Mouse (Mus musculus): Measurements from ENCODE around the gene Gm10762. TPM values are rescaled to one million over a fixed set of nuclear protein-coding genes. Genes with fewer than 3 reads are reported as not detected.
A peak's percentile ranks its signal among the peaks of the same experiment; 100 is the strongest.
"Not testable (repeated sequence)": the region's sequence is repeated elsewhere in the genome, so short reads cannot be mapped to it uniquely, and the experiment has no call there.

The Gm10762 gene
- 22.8 and 25.3 TPM in 2 replicates for polyA plus RNA-seq (2014; fragmentation: Nextera tagmentation; extraction: Ambion mirVana)

- WGBS = under 1% methylated on average over 65 of the region's 80 CpGs
- peak within 1 kb of the TSS; percentile 100 for H3K27ac ChIP-seq (ENCODE audit: low read depth, low read length)
- no peaks in the 10 kb centered on the region for H3K36me3 ChIP-seq (ENCODE audit: control insufficient read depth, insufficient read depth, low read length)
- peak within 1 kb of the TSS; percentile 100 for H3K9ac ChIP-seq (ENCODE audit: low read length)
- H3K9me3 ChIP-seq (ENCODE audit: control insufficient read depth, low read length) = no peaks in the 10 kb centered on the region
- no peaks in the 10 kb centered on the region for H3K27me3 ChIP-seq (ENCODE audit: control insufficient read depth, insufficient read depth, low read length)
- H3K4me1 ChIP-seq (replicated peaks; ENCODE audit: control insufficient read depth, insufficient read depth, low read length) = no peaks in the 10 kb centered on the region; the same call in 1 of the 2 replicates
- peak within 1 kb of the TSS; percentile 85 for H3K4me3 ChIP-seq (ENCODE audit: low read depth, low read length)
- peak within 1 kb of the TSS; percentile 61 for H3K4me2 ChIP-seq (ENCODE audit: low read depth, low read length, severe bottlenecking)
- peak; percentile 85 for ATAC-seq (replicated peaks; ENCODE audit: low FRiP score)
- DNase-seq (ENCODE audit: low spot score) = peak; percentile 91
These were observed at the start of gene Gm10762 for GRCm38 (mm10) chr2:128967661-128968441. Gene Gm10762 (minus strand): TSS chr2:128967725.

DNA sequence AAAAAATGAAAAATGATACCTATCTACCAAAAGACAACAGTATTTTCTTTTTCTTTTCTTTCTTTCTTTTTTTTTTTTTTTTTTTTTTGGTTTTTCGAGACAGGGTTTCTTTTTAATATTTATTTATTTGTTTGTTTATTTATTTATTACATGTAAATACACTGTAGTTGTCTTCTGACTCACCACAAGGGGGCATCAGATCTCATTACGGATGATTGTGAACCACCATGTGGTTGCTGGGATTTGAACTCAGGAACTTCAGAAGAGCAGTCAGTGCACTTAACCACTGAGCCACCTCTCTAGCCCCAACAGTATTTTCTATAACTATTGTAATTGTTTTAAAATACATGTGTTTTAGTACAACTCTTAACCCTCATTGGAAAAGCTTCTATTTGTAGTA lies 41.3 kb upstream of the Gm10762 start:
- WGBS = 78% methylated on average over 2 of the region's 2 CpGs
- H3K4me1 ChIP-seq (replicated peaks; ENCODE audit: control insufficient read depth, insufficient read depth, low read length); H3K36me3 ChIP-seq (ENCODE audit: control insufficient read depth, insufficient read depth, low read length); H3K9ac ChIP-seq (ENCODE audit: low read length); H3K27ac ChIP-seq (ENCODE audit: low read depth, low read length); H3K4me2 ChIP-seq (ENCODE audit: low read depth, low read length, severe bottlenecking); H3K27me3 ChIP-seq (ENCODE audit: control insufficient read depth, insufficient read depth, low read length); ATAC-seq (replicated peaks; ENCODE audit: low FRiP score); H3K4me3 ChIP-seq (ENCODE audit: low read depth, low read length); H3K9me3 ChIP-seq (ENCODE audit: control insufficient read depth, low read length); DNase-seq (ENCODE audit: low spot score): not testable (repeated sequence)

- 83% methylated on average over 4 of the region's 4 CpGs for whole genome bisulfite sequencing
- no peak for DNase-seq (ENCODE audit: low spot score)
- Histone ChIP-seq H3K4me1 (replicated peaks; ENCODE audit: control insufficient read depth, insufficient read depth, low read length) (no peaks in the 10 kb centered on the region), H3K36me3 (ENCODE audit: control insufficient read depth, insufficient read depth, low read length) (no peaks in the 10 kb centered on the region), H3K4me2 (ENCODE audit: low read depth, low read length, severe bottlenecking) (no peak overlapping the region), H3K9me3 (ENCODE audit: control insufficient read depth, low read length) (no peaks in the 10 kb centered on the region), H3K9ac (ENCODE audit: low read length) (no peak overlapping the region), H3K27ac (ENCODE audit: low read depth, low read length) (no peak overlapping the region), H3K27me3 (ENCODE audit: control insufficient read depth, insufficient read depth, low read length) (no peaks in the 10 kb centered on the region), H3K4me3 (ENCODE audit: low read depth, low read length) (no peak overlapping the region)
- no peak for ATAC-seq (replicated peaks; ENCODE audit: low FRiP score)
These were observed 38.7 kb upstream of the Gm10762 start for GRCm38 (mm10) chr2:129006194-129006749.

DNA sequence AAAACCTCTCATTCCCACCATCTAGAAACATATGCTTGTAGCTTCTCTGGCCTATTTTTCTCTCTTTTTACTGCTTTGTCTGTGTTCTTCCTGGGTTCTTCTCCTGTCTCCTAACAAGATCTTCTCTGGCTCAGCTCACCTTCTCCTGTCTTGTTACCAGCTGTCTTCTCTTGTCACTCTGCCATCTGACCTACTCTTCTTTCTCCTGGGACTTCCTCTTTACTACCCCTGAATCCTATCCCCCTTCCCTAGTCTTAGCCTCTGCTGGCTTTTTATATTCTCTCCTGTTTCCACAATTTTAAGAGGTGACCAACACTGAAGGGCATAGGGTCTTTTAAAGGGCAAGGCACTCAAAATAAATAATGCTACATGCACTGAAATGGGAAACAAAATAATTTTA lies 37.3 kb upstream of the Gm10762 start:
- H3K4me2 ChIP-seq (ENCODE audit: low read depth, low read length, severe bottlenecking) = no peak overlapping the region

DNA sequence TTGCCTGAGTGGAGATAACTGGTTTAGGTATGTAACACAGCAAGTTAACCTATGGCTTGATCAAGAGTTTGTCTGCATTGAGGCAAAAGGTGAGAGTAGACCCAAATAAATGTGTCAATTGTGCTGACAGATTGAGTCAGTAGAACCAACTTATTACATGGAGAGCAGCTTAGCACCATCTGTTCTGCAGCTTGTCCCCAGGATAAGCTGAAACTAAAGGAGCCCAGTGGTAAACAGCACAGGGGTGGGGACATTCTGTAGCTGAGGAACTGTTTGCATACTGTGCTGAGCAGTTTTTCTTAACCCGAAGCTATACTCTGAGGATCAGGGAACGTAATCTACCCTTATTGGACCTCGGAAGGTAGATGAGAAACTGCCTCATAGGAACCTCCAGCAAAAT lies 17.2 kb upstream of the Gm10762 start:
- no peak overlapping the region for H3K27ac ChIP-seq (ENCODE audit: low read depth, low read length)
- no peaks in the 10 kb centered on the region for H3K36me3 ChIP-seq (ENCODE audit: control insufficient read depth, insufficient read depth, low read length)
- DNase-seq (ENCODE audit: low spot score) (no peak), ATAC-seq (replicated peaks; ENCODE audit: low FRiP score) (no peak)
- H3K4me1 ChIP-seq (replicated peaks; ENCODE audit: control insufficient read depth, insufficient read depth, low read length) = no peaks in the 10 kb centered on the region
- no peak overlapping the region for H3K4me2 ChIP-seq (ENCODE audit: low read depth, low read length, severe bottlenecking)
- 91% methylated on average over 3 of the region's 3 CpGs for WGBS
- H3K27me3 ChIP-seq (ENCODE audit: control insufficient read depth, insufficient read depth, low read length) = no peaks in the 10 kb centered on the region
- no peaks in the 10 kb centered on the region for H3K9me3 ChIP-seq (ENCODE audit: control insufficient read depth, low read length)
- H3K4me3 ChIP-seq (ENCODE audit: low read depth, low read length) = no peak overlapping the region
- no peak overlapping the region for H3K9ac ChIP-seq (ENCODE audit: low read length)

More for the DNA sequence above, 37.3 kb upstream of the Gm10762 start:
- Histone ChIP-seq H3K36me3 (ENCODE audit: control insufficient read depth, insufficient read depth, low read length) (no peaks in the 10 kb centered on the region), H3K9ac (ENCODE audit: low read length) (no peak overlapping the region), H3K27me3 (ENCODE audit: control insufficient read depth, insufficient read depth, low read length) (no peaks in the 10 kb centered on the region), H3K4me1 (replicated peaks; ENCODE audit: control insufficient read depth, insufficient read depth, low read length) (no peaks in the 10 kb centered on the region), H3K9me3 (ENCODE audit: control insufficient read depth, low read length) (no peaks in the 10 kb centered on the region), H3K27ac (ENCODE audit: low read depth, low read length) (no peak overlapping the region), H3K4me3 (ENCODE audit: low read depth, low read length) (no peak overlapping the region)
- no peak for ATAC-seq (replicated peaks; ENCODE audit: low FRiP score)
- DNase-seq (ENCODE audit: low spot score) = no peak

DNA sequence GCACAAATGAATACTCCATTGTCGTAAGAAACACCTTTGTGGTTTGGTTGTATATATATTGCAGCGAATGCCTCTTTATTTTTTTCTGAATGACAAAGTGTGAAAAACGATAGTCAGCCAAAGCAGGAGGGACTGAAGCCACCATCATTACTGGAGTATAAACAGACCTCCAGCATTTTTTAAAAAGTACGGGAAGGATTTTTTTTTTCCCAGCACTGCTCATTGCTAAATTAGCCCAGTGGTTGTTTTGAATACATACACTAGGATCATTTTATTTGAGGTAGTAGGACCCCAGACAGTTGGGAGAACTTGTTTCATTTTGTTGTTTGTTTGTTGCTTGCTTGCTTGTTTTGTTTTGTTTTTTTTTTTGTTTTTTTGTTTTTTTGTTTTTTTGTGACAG lies 8.0 kb upstream of the Gm10762 start:
- no peaks in the 10 kb centered on the region for H3K4me1 ChIP-seq (replicated peaks; ENCODE audit: control insufficient read depth, insufficient read depth, low read length)
- ATAC-seq (replicated peaks; ENCODE audit: low FRiP score) (no peak), DNase-seq (ENCODE audit: low spot score) (no peak)
- H3K9ac ChIP-seq (ENCODE audit: low read length) = no peak overlapping the region
- no peak overlapping the region for H3K4me2 ChIP-seq (ENCODE audit: low read depth, low read length, severe bottlenecking)
- H3K27ac ChIP-seq (ENCODE audit: low read depth, low read length) = no peak overlapping the region
- H3K4me3 ChIP-seq (ENCODE audit: low read depth, low read length) = no peak overlapping the region
- H3K36me3 ChIP-seq (ENCODE audit: control insufficient read depth, insufficient read depth, low read length) = no peaks in the 10 kb centered on the region
- 80% methylated on average over 4 of the region's 4 CpGs for WGBS
- no peaks in the 10 kb centered on the region for H3K9me3 ChIP-seq (ENCODE audit: control insufficient read depth, low read length)
- H3K27me3 ChIP-seq (ENCODE audit: control insufficient read depth, insufficient read depth, low read length) = no peaks in the 10 kb centered on the region

DNA sequence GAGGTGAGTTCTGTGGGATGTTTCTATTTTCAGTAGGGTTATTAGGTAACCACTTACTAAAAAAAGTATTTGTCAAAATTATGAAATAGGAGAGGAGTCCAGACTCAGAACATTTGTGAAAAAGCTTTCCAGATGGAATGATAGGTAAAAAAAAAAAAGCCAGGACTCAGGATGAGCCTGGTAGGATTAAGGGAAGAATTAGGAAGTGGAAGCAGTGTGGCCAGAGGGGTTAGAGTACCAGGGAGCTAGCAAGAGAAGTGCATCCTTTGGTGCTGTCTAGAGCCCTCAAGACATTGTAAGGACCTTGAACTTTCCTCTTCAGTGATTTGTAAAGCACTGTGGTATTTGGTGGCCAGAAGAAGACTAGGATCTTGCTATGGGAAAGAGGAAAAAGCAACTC lies 4.8 kb upstream of the Gm10762 start:
- H3K36me3 ChIP-seq (ENCODE audit: control insufficient read depth, insufficient read depth, low read length) = no peaks in the 10 kb centered on the region
- H3K9me3 ChIP-seq (ENCODE audit: control insufficient read depth, low read length) = no peaks in the 10 kb centered on the region
- no peak overlapping the region for H3K27ac ChIP-seq (ENCODE audit: low read depth, low read length)
- H3K27me3 ChIP-seq (ENCODE audit: control insufficient read depth, insufficient read depth, low read length) = no peaks in the 10 kb centered on the region
- ATAC-seq (replicated peaks; ENCODE audit: low FRiP score) = no peak
- no peak overlapping the region for H3K9ac ChIP-seq (ENCODE audit: low read length)
- no peak for DNase-seq (ENCODE audit: low spot score)
- no peak overlapping the region for H3K4me2 ChIP-seq (ENCODE audit: low read depth, low read length, severe bottlenecking)
- no peaks in the 10 kb centered on the region for H3K4me1 ChIP-seq (replicated peaks; ENCODE audit: control insufficient read depth, insufficient read depth, low read length)
- no peak overlapping the region for H3K4me3 ChIP-seq (ENCODE audit: low read depth, low read length)

DNA sequence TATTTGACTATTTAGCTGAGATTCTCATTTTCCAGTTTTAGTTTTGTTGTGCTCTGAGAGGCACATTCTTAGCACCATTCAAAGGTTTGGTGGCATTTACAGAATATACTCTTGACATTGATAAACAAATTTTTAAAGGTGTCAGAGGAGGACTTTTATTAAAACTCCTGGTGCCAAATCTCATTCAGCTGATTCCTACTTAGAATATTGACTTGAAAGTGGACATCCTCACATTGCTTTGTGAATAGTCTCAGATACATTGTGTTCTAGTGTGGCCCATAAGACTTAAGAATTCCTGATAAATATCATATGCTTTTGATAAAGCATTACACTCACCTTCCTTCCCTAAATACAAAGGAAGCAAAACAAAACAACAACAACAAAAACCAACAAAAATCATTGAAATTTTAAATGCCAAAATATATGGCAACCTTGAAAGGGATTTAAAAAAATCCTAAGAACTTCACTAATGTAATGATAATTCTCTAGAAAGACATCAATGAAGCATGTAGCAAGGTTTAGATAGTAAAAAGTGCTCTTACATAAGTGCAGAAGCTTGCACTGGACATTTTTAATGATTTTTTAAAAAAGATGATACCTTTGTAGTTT lies 1.1 kb upstream of the Gm10762 start:
- H3K9ac ChIP-seq (ENCODE audit: low read length) = peak overlapping the region; percentile 100

More for the DNA sequence above, 1.1 kb upstream of the Gm10762 start:
- Histone ChIP-seq H3K9me3 (ENCODE audit: control insufficient read depth, low read length) (no peaks in the 10 kb centered on the region), H3K4me3 (ENCODE audit: low read depth, low read length) (peak overlapping the region; percentile 85), H3K27me3 (ENCODE audit: control insufficient read depth, insufficient read depth, low read length) (no peaks in the 10 kb centered on the region), H3K36me3 (ENCODE audit: control insufficient read depth, insufficient read depth, low read length) (no peaks in the 10 kb centered on the region), H3K27ac (ENCODE audit: low read depth, low read length) (peak overlapping the region; percentile 100; the same call in 1 of the 2 replicates), H3K4me1 (replicated peaks; ENCODE audit: control insufficient read depth, insufficient read depth, low read length) (no peaks in the 10 kb centered on the region; the same call in 1 of the 2 replicates), H3K4me2 (ENCODE audit: low read depth, low read length, severe bottlenecking) (peak overlapping the region; percentile 61; the same call in 1 of the 2 replicates)
- DNase-seq (ENCODE audit: low spot score) = no peak
- ATAC-seq (replicated peaks; ENCODE audit: low FRiP score) = no peak
